Mouse (Mus musculus): Measurements from ENCODE around the gene Sec14l1. TPM values are rescaled to one million over a fixed set of nuclear protein-coding genes. Genes with fewer than 3 reads are reported as not detected.

The Sec14l1 gene
- polyA plus RNA-seq, 1 experiment from 2014 or later = 63.9 TPM

DNA sequence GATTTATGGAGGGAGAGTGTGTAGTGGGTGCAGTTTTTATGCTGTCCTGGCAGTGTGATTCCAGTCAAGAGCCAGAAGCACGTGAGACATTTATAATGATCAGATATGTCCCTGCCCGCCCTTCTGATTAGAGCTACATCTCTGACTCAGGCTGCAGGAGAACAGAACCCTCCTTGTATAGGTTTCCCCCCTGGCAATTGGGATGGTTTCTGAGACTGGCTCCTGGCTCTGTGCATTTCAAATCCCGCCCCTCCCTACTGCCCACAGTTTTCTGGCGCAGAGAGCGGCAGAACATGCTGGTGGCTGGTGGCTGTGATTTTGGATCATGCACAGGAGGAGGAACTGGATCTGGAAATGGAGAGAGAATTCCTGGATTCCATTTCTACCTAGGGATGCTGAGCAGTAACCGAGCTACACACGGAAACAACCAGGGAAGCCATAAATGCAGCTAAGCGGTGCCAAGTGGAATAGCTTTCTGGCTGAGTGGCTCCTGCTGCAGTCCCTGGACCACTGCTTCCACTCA, 93.2 kb downstream of the Sec14l1 start:
- 76% methylated on average over 8 of the region's 8 CpGs for WGBS
- Histone ChIP-seq H3K9me3 (no peaks in the 10 kb centered on the region), H3K4me2 (no peak overlapping the region), H3K27ac (no peak overlapping the region), H3K27me3 (replicated peaks) (no peaks in the 10 kb centered on the region), H3K36me3 (replicated peaks) (no peaks in the 10 kb centered on the region), H3K4me1 (no peaks in the 10 kb centered on the region), H3K4me3 (no peak overlapping the region), H3K9ac (no peak overlapping the region)
- ATAC-seq (replicated peaks) = no peak

Small RNA genes within 50 kb of the gene (microRNA-seq; reads per million reads assigned to microRNA genes)
- gene Gm24323 (not detected), gene Mir6516 (3.7 reads per million, percentile 18 among the genes with 10 or more reads in this experiment)

Other genes starting within 250 kb of the Sec14l1 start
- 28.3 and 28.6 TPM in 2 replicates for gene Mgat5b, start 196.3 kb upstream of the Sec14l1 start, polyA plus RNA-seq (2015; fragmentation: Nextera tagmentation; extraction: Ambion mirVana)
- 106 and 112 TPM in 2 replicates for gene Sept9, start 84.5 kb downstream of the Sec14l1 start, polyA plus RNA-seq (2015; fragmentation: Nextera tagmentation; extraction: Ambion mirVana)